Mouse (Mus musculus) cerebellum, adult 2 months (tissue): ENCODE data around the gene Aldh1l1.

Experiments
- CTCF ChIP-seq: fragments of 200-500 bp; IDR thresholded peaks from 2 replicates; pipeline ENCODE4 v1.5.1; 2011; ENCODE audit warnings: low read depth, mild to moderate bottlenecking, control low read depth, low read length, moderate library complexity, borderline replicate concordance; ENCODE audit not compliant: insufficient read depth
- POLR2A ChIP-seq: fragments of 200-500 bp; IDR thresholded peaks from 2 replicates; pipeline ENCODE4 v1.6.1; 2011; ENCODE audit warnings: low read length, control low read depth, borderline replicate concordance; ENCODE audit not compliant: insufficient read depth

DNA sequence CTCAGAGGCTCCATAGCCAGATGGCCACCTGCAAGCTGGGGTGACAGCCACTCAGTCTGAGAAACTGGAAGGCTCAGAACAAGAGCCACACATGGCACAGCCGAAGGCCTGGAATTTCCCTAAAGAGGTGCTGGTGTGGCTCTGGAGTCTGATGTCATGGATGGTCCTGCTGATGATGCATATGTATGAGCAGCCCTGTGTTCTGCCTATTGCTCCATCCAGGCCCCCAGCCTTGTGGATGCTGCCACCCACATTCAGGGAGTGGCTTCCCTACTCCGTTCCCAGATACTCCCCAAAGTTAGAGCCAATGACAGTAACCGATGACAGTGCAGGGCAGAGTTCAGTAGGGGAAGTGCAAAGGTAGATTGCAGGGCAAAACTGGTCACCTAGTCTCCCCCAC, 91.9 kb downstream of the Aldh1l1 start:
- TF ChIP-seq POLR2A (no peak), CTCF (no peak)
